Mouse (Mus musculus) adrenal gland, postnatal 14 days (tissue): ENCODE data around the gene Pck2. TPM values are rescaled to one million over a fixed set of nuclear protein-coding genes. Genes with fewer than 3 reads are reported as not detected.

Experiments
- DNase-seq: peaks from one replicate; pipeline ENCODE4 v3.0.0; 2021; ENCODE audit warnings: mixed read lengths
- total RNA-seq: library from RNA; stranded (reverse); gene quantifications from 2 replicates; pipeline ENCODE4 v1.2.3, GENCODE M21; 2021

Pck2 gene
- total RNA-seq, 1 experiment from 2014 or later = 35.1 TPM

GRCm38 (mm10) chr14:55527940-55528339 is 12.1 kb upstream of the Pck2 start:
- peak; percentile 28 for DNase-seq

DNA sequence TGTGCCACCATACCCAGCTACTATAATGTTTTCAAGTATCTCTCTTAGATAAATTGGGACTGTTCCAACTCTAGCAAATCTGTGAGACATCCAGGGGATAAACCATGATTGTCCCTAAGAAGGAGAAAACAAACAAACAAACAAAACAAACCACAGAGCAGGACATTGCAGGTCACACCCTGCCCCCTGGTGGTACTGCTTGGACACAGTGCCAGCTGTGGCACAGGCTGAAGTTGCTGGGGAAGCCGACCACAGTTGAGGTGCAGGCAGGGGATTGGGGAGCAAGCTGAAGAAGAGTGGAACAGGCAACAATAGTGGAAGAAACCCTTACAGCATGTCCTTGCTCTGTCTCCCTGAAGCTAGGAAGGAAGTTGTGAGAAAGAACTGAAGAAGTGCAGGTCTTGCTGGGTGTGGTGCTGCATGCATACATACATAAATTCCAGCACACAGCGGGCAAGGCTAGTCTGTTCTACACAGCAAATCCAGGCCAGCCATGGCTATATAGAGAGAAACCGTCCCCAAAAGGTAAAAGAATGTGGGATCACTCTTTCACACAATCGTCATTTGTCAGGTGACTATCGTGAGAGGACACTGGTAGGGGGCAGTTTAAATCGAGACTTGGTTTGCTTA is 3.8 kb upstream of the Pck2 start:
- peak; percentile 74 for DNase-seq

DNA sequence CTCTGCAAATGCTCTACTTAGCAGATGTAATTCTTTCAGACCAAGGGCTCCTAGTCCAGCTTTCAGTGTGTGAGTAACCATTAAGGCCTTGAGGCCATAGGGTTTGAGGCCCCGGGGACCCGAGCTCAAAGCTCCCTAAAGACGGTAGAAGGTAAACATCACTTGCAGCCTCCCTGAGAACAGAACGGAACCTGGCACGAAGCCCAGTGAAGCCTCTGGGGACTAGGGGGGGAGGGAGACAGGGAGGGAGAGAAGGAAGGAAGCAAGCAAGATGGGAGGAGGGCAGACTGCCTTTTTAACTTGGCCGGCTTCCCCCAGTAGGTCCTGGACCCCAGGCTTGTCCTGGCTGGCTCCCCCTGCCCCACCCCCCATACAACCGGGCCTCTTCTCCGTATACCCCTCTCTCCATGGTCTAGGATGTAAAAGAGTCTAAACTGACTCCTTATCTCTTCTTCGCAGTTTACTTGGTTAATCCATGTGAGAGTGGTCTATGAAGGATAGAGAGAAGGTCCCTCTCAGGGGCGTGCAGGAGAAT is 788 bp downstream of the Pck2 start:
- peak; percentile 93 for DNase-seq

DNA sequence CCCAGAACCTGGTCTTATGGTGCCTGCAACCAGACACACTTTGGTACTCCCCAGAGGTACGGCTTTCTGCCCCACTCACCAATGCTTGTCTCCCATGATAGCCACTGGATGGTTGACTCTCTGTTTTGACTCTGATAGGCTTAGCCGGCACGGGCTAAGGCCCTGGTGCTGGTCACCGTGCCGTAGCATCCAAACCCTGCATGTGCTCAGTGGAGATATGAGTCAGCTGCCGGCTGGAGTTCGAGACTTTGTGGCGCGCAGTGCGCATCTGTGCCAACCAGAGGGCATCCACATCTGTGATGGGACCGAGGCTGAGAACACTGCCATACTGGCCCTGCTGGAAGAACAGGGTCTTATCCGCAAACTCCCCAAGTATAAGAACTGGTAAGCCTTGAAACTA is 2.2 kb downstream of the Pck2 start:
- no peak for DNase-seq

- no peak for DNase-seq
Observed at GRCm38 (mm10) chr14:55544334-55544733, 4.3 kb downstream of the Pck2 start.

DNA sequence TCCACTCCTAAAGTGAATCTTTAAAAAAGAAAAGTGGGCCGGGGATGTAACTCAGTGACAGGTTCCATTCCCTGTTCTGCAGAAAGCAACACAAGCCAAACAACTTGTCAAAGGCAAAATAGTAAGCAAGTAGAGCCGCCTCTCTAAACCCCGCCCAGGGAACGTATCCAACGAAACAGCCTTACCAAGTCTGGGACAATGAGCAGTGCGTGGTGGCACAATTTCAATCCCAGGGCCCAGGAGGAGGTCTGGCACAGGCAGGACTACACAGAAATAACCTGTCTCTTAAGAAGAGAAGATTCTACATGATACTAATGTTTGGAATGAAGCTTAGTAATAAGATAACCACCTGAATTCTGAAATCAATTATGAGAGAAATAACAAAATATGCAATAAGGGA is 10.1 kb downstream of the Pck2 start:
- DNase-seq = no peak

- DNase-seq = no peak
Observed at GRCm38 (mm10) chr14:55551347-55551746, 11.3 kb downstream of the Pck2 start.

GRCm38 (mm10) chr14:55551794-55552193 is 11.7 kb downstream of the Pck2 start:
- DNase-seq = no peak

GRCm38 (mm10) chr14:55554635-55555034 is 14.6 kb downstream of the Pck2 start:
- DNase-seq = no peak

DNA sequence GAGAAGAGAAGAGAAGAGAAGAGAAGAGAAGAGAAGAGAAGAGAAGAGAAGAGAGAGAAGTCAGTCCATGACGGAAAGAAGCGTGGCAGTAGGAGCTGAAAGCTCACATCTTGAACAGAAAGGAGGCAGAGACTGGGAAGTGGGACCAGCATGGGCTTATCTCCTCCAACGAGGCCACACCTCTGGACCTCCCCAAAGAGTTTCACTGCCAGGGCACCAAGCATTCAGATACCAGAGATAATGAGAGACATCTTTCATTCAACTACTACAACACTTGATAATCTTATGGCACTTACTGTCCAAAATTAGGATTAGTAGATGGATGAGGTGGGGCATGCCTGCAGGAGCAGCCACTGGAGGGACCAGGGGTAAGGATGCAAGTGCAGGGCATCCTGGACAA is 15.7 kb downstream of the Pck2 start:
- no peak for DNase-seq

GRCm38 (mm10) chr14:55557003-55557402 is 16.9 kb downstream of the Pck2 start:
- peak; percentile 92 for DNase-seq

- no peak for DNase-seq
Observed at GRCm38 (mm10) chr14:55557587-55557986, 17.5 kb downstream of the Pck2 start.

DNA sequence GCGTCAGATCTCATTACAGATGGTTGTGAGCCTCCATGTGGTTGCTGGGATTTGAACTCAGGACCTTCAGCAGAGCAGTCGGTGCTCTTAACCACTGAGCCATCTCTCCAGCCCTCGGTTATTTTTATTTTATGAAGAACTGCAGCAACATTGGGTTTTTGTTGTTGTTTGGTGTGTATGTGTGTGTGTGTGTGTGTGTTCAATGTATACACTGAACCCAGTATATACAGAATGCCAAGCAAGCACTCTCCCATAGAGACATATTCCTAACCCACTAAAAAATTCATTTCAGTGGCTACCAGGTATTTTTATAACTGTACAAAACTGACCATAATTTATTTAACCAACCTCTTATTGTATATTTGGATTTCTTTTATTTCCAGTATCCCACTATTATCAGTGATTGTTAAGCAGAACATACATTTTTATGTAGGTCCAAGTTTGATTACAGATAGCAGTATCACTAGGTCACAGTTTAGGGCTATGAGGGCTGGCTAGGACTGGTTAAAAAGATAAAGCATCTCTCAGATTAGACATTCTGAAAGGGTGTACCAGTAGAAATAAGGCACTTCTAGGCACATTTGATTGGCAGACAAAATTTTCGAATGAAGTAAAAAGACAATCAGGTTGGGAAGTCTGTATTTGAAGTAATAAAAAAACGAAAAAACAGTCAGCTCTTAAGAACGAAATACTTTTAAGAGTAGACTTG is 18.8 kb downstream of the Pck2 start:
- no peak for DNase-seq

DNA sequence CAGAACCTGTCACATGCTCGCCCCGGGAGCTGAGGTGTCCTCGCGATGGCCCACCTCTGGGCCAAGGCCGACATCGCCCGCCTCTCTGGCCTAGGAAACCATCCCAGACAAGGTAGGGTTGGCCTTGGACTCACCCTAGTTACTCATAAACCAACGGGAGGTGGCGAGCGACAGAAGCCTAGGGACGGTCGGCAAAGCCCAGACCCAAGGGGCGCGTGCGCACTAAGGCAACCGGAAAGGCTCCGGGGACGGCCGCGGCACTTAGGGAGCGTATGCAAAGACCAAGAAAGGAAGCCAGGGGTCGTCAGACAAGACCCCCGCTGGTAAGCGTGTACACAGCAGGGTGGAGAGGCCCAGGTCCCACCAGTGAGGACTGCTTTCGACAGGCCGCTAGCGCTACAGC is 19.7 kb downstream of the Pck2 start, which contains the start of gene Dcaf11:
Gene Dcaf11 (plus strand): TSS at position 208 of the 403 bp plus-strand sequence.
- DNase-seq = peak; percentile 96

DNA sequence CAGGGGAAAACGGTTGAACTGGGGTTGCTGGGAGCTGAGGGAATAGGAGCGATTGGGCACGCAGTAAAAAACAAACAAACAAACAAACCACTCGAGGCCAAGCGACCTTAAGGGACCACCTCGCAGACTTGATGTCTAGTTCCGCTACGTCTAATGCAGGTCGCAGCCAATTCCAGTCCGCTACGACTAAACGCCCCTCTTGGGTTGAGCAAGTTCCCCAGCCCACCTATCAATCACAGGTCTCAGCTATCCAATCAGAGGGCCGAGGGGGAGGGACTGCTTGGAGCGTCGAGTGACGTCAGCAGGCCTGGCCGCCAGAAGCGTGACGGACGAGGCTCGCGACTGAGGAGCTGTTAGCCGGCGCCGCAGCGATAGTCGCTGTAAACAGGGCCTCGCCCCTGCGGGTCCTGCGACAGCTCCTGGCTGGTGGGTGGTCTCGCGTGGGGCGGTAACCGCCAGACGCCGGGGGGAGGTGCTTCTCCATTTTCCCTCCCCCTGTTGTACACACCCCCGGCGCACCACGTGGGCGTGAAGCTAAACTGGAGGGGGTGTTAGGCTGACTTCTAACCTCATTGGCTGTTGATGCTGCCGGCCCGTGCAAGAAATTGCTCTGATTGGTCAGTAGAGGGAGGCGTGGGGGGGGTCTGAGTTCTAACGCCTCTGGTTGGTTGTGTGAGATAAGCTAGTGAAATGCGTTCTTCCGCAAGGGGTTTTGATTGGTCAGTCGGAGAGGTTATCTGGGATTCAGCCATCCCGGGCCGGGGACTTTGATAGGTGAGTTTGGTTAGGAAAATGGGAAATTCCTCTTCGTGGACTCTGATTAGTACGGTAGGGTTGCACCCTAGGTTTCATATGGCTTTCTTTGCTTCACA is 20.4 kb downstream of the Pck2 start, which contains the start of gene A730061H03Rik:
Gene A730061H03Rik (minus strand): TSS at position 205 of the 872 bp plus-strand sequence.
- peak; percentile 99 for DNase-seq

DNA sequence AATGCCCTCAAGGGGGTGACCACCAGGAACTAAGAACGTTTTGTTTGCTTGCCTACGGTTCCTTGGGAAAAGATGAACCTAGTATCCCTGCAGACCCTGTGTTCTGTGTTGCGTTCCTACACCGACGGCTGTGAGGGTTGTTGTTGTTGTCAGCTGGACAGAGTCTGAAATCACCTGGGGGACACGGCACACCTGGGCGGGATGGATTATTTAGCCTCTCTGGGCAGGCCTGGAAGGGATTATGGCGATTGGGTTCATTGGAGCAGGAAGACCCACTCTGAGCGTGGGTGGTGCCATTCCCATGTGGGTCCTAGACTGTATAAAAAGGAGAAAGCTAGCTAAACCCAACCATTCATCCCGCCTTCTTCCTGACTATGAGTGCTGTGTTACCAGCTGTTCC is 21.8 kb downstream of the Pck2 start:
- no peak for DNase-seq

- DNase-seq = no peak
Observed at GRCm38 (mm10) chr14:55563249-55563648, 23.2 kb downstream of the Pck2 start.

DNA sequence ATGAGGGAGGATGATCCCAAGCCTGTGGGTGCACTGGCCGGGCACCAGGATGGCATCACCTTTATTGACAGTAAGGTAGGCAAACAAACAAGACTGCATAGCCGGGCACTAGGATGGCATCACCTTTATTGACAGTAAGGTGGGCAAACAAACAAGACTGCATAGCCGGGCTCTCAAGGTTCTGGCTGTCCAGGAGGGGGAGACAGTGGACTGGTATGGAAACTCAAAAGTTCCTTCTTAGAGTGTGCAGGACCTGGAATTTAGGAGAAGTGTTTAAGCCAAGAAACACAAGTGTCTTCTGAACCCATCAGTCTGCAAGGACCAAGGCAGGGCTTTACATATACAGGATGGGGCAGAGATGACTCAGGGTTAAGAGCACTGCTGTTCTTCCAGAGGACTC is 25.7 kb downstream of the Pck2 start:
- no peak for DNase-seq

GRCm38 (mm10) chr14:55567496-55567895 is 27.4 kb downstream of the Pck2 start:
- DNase-seq = no peak

DNA sequence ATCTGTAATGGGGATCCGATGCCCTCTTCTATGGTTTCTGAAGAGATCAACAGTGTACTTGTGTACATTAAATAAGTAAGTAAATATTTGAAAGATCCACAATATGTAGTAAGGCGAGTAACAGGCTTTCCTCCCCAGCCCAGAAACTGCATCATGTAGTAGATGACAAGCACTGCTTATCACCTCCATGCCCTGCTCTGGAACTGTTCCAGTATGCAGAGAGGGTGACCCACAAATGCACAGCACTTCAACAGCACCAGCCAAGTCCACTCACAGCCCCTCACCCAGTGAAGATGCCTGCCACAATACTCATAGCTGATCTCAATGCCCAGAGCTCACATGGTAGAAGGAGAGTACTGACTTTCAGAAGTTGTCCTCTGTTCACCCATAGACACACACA is 30.5 kb downstream of the Pck2 start:
- DNase-seq = no peak

DNA sequence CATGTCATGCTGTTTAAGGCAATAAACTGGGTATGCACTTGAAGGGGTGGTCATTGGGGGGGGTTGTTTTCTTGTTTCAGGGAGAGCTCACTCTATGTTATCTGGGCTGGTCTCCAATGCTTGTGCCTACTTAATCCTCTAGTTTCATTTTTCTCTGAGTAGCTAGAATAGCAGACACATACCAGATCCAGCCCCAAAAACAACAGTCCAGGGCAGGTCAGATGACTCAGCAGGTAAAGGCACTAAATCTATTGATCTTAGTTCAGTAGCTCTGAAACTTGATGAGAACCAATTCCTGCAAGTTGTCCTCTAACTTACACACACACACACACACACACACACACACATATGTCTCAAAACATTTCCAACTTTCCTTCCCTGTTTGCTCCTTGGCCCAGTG is 31.7 kb downstream of the Pck2 start:
- no peak for DNase-seq

DNA sequence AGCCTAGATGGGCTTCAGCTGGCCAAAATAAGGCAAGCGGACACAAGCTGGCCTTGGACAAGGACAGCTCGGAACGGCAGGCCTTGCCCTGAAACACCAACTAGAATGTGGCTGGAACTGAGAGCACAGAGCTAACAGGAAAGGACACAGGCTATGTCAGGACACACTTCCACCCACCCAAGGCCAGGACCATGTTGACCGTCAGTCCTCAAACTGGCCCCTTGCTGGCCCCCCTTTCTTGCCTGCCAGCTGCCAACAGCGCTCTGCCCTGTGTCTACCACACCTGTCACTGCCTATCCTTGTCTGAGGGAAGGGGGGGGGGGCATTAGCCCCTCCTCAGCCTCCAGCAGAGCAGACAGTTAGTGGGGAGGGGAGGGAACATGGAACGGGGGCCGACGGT is 35.2 kb downstream of the Pck2 start, which contains the start of gene Fitm1:
Gene Fitm1 (plus strand): TSS at position 316 of the 400 bp plus-strand sequence.
- DNase-seq = peak; percentile 50

DNA sequence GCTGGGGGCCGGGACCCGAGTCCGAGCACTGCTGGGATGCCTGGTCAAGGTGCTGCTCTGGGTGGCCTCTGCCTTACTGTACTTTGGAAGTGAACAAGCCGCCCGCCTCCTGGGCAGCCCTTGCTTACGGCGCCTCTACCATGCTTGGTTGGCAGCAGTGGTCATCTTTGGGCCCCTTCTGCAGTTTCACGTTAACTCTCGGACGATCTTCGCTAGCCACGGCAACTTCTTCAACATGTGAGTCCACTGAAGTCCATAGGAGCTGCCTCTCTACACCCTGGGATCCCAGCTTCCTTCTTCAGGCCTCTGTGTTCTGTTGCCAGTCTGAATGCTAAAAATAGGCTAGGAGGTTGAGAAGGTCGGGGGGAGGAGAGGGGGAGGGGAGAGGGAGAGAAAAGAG is 35.6 kb downstream of the Pck2 start:
- no peak for DNase-seq
